Mouse (Mus musculus) kidney, embryonic 14.5 days (tissue): ENCODE measurements around the gene Blcap. TPM values are rescaled to one million over a fixed set of nuclear protein-coding genes. Genes with fewer than 3 reads are reported as not detected.
"Not testable (repeated sequence)": the region's sequence is repeated elsewhere in the genome, so short reads cannot be mapped to it uniquely, and the experiment has no call there.

Source experiments
- ATAC-seq: fragments of 200-750 bp; cut with Nextera tagmentation; 2 replicates; pipeline ENCODE4 v1.8.0; 2017; ENCODE audit warnings: moderate number of reproducible peaks, mild to moderate bottlenecking, moderate TSS enrichment, moderate library complexity; ENCODE audit not compliant: low FRiP score, low TSS enrichment
- H3K27ac ChIP-seq: fragments of 300-500 bp; sonication (generic); 2 replicates; pipeline ENCODE4 v1.5.1; 2014; ENCODE audit warnings: low read depth, mild to moderate bottlenecking, low read length, moderate library complexity, mixed read lengths
- H3K27me3 ChIP-seq: fragments of 300-500 bp; sonication (generic); 2 replicates; pipeline ENCODE4 v1.6.1; 2014; ENCODE audit warnings: mild to moderate bottlenecking, low read length; ENCODE audit not compliant: control insufficient read depth, insufficient read depth
- H3K36me3 ChIP-seq: fragments of 300-500 bp; sonication (generic); 2 replicates; pipeline ENCODE4 v1.6.1; 2014; ENCODE audit warnings: low read length, mixed read lengths; ENCODE audit not compliant: control insufficient read depth, insufficient read depth
- H3K4me1 ChIP-seq: fragments of 300-500 bp; sonication (generic); 2 replicates; pipeline ENCODE4 v1.6.1; 2014; ENCODE audit warnings: low read length, mixed read lengths; ENCODE audit not compliant: control insufficient read depth, insufficient read depth
- H3K4me2 ChIP-seq: fragments of 300-500 bp; sonication (generic); replicated peaks from 2 replicates; pipeline ENCODE4 v1.6.1; 2014; ENCODE audit warnings: low read depth, mild to moderate bottlenecking, low read length
- H3K4me3 ChIP-seq: fragments of 300-500 bp; sonication (generic); 2 replicates; pipeline ENCODE4 v1.5.1; 2014; ENCODE audit warnings: mild to moderate bottlenecking, low read length
- H3K9ac ChIP-seq: fragments of 300-500 bp; sonication (generic); 2 replicates; pipeline ENCODE4 v1.6.1; 2014; ENCODE audit warnings: low read depth, mild to moderate bottlenecking, low read length, moderate library complexity
- H3K9me3 ChIP-seq: fragments of 300-500 bp; sonication (generic); 2 replicates; pipeline ENCODE4 v1.6.1; 2016; ENCODE audit warnings: low read length; ENCODE audit not compliant: control insufficient read depth
- WGBS: fragments of 180-500 bp; shearing (Covaris S2); extraction: QIAGEN DNeasy Blood & Tissue Kit; methylation state at CpG from one replicate; pipeline ENCODE4 v1.1.7; 2014; 5-methylcytosine and 5-hydroxymethylcytosine counted together
- polyA plus RNA-seq: library from polyadenylated mRNA; unstranded; fragments of >200 nt; fragmentation: Nextera tagmentation; extraction: Ambion mirVana; gene quantifications from 2 replicates; pipeline ENCODE4 v1.2.1, GENCODE M21; 2014

The Blcap gene
- polyA plus RNA-seq, 1 experiment from 2014 or later, result 48.7 TPM

- not testable (repeated sequence) for H3K9me3 ChIP-seq, H3K4me3 ChIP-seq, ATAC-seq, H3K9ac ChIP-seq, H3K4me1 ChIP-seq, H3K27me3 ChIP-seq, H3K27ac ChIP-seq, H3K36me3 ChIP-seq, H3K4me2 ChIP-seq
- 14% methylated on average over 6 of the region's 7 CpGs for WGBS
Measured at GRCm38 (mm10) chr2:157585351-157585750, 14.3 kb upstream of the Blcap start.

GRCm38 (mm10) chr2:157572786-157573185 is 1.7 kb upstream of the Blcap start:
- no peak overlapping the region for H3K9ac ChIP-seq
- no peak overlapping the region for H3K4me3 ChIP-seq
- no peaks in the 10 kb centered on the region for H3K4me1 ChIP-seq
- ATAC-seq, result no peak
- H3K4me2 ChIP-seq, result no peak overlapping the region
- H3K9me3 ChIP-seq, result no peaks in the 10 kb centered on the region
- 69% methylated on average over 2 of the region's 2 CpGs for WGBS
- no peaks in the 10 kb centered on the region for H3K27me3 ChIP-seq
- no peak overlapping the region for H3K27ac ChIP-seq
- no peaks in the 10 kb centered on the region for H3K36me3 ChIP-seq

GRCm38 (mm10) chr2:157569796-157570485 is 1.1 kb downstream of the Blcap start:
- Histone ChIP-seq H3K27me3 (no peaks in the 10 kb centered on the region), H3K4me2 (no peak overlapping the region), H3K36me3 (no peaks in the 10 kb centered on the region), H3K27ac (no peak overlapping the region), H3K4me1 (peaks cover 10% of the 10 kb centered on the region; the same call in 1 of the 2 replicates), H3K9me3 (no peaks in the 10 kb centered on the region), H3K4me3 (no peak overlapping the region), H3K9ac (no peak overlapping the region)
- WGBS, result 68% methylated on average over 9 of the region's 9 CpGs
- ATAC-seq, result no peak

- H3K9ac ChIP-seq, result no peak overlapping the region
- H3K4me2 ChIP-seq, result no peak overlapping the region
Measured at GRCm38 (mm10) chr2:157568881-157569280, 2.2 kb downstream of the Blcap start.

GRCm38 (mm10) chr2:157567235-157567961 is 3.7 kb downstream of the Blcap start:
- 0 out of 2 replicates have a peak, but pooled peaks cover 4% of the 10 kb centered on the region for H3K9me3 ChIP-seq
- no peaks in the 10 kb centered on the region; the same call in 1 of the 2 replicates for H3K36me3 ChIP-seq
- H3K4me3 ChIP-seq, result peak overlapping the region; percentile 91
- no peaks in the 10 kb centered on the region for H3K27me3 ChIP-seq
- no peak overlapping the region for H3K27ac ChIP-seq
- WGBS, result 81% methylated on average over 11 of the region's 11 CpGs
- H3K4me1 ChIP-seq, result peaks cover 10% of the 10 kb centered on the region; the same call in 1 of the 2 replicates
- H3K4me2 ChIP-seq, result peak overlapping the region; percentile 77
- H3K9ac ChIP-seq, result peak overlapping the region; percentile 91; the same call in 1 of the 2 replicates
- ATAC-seq, result no peak

More at GRCm38 (mm10) chr2:157568881-157569280, 2.2 kb downstream of the Blcap start:
- 45% methylated on average over 2 of the region's 2 CpGs for WGBS
- Histone ChIP-seq H3K4me3 (no peak overlapping the region), H3K9me3 (no peaks in the 10 kb centered on the region), H3K4me1 (peaks cover 10% of the 10 kb centered on the region; the same call in 1 of the 2 replicates), H3K27me3 (no peaks in the 10 kb centered on the region), H3K27ac (no peak overlapping the region), H3K36me3 (no peaks in the 10 kb centered on the region; the same call in 1 of the 2 replicates)
- ATAC-seq, result no peak

GRCm38 (mm10) chr2:157566260-157566952 is 4.7 kb downstream of the Blcap start:
- peak overlapping the region; percentile 75 for H3K27ac ChIP-seq
- peaks cover 10% of the 10 kb centered on the region; the same call in 1 of the 2 replicates for H3K4me1 ChIP-seq
- H3K36me3 ChIP-seq, result peaks cover 3% of the 10 kb centered on the region; the same call in 1 of the 2 replicates
- peaks cover 7% of the 10 kb centered on the region for H3K9me3 ChIP-seq
- peak; percentile 84 for ATAC-seq
- H3K9ac ChIP-seq, result peak overlapping the region; percentile 91
- no peaks in the 10 kb centered on the region for H3K27me3 ChIP-seq
- H3K4me2 ChIP-seq, result peak overlapping the region; percentile 77
- peak overlapping the region; percentile 91 for H3K4me3 ChIP-seq
- WGBS, result under 1% methylated on average over 36 of the region's 36 CpGs

GRCm38 (mm10) chr2:157565898-157566259 is 5.2 kb downstream of the Blcap start:
- Histone ChIP-seq H3K9me3 (peaks cover 12% of the 10 kb centered on the region), H3K27ac (peak overlapping the region; percentile 75), H3K36me3 (peaks cover 7% of the 10 kb centered on the region; the same call in 1 of the 2 replicates), H3K4me1 (peaks cover 10% of the 10 kb centered on the region; the same call in 1 of the 2 replicates), H3K9ac (peak overlapping the region; percentile 91), H3K4me3 (peak overlapping the region; percentile 91), H3K27me3 (no peaks in the 10 kb centered on the region), H3K4me2 (peak overlapping the region; percentile 77)
- peak; percentile 51 for ATAC-seq
- under 1% methylated on average over 35 of the region's 35 CpGs for WGBS

- Histone ChIP-seq H3K27ac (peak overlapping the region; percentile 75; the same call in 1 of the 2 replicates), H3K27me3 (no peaks in the 10 kb centered on the region), H3K9ac (peak overlapping the region; percentile 91), H3K9me3 (peaks cover 14% of the 10 kb centered on the region), H3K4me3 (peak overlapping the region; percentile 91), H3K4me2 (peak overlapping the region; percentile 77), H3K4me1 (peaks cover 10% of the 10 kb centered on the region; the same call in 1 of the 2 replicates), H3K36me3 (peaks cover 7% of the 10 kb centered on the region; the same call in 1 of the 2 replicates)
- no peak for ATAC-seq
- 4% methylated on average over 13 of the region's 13 CpGs for WGBS
Measured at GRCm38 (mm10) chr2:157565446-157565845, 5.6 kb downstream of the Blcap start.
